Mouse (Mus musculus) right cerebral cortex, postnatal 10 days (tissue): ENCODE data around the gene Myt1l.

Source experiments
- DNase-seq, 2 experiments: peaks; one replicate each; pipeline ENCODE4 v3.0.0; 2021; ENCODE audit warnings: low spot score in 2 of 2

Myt1l gene

DNA sequence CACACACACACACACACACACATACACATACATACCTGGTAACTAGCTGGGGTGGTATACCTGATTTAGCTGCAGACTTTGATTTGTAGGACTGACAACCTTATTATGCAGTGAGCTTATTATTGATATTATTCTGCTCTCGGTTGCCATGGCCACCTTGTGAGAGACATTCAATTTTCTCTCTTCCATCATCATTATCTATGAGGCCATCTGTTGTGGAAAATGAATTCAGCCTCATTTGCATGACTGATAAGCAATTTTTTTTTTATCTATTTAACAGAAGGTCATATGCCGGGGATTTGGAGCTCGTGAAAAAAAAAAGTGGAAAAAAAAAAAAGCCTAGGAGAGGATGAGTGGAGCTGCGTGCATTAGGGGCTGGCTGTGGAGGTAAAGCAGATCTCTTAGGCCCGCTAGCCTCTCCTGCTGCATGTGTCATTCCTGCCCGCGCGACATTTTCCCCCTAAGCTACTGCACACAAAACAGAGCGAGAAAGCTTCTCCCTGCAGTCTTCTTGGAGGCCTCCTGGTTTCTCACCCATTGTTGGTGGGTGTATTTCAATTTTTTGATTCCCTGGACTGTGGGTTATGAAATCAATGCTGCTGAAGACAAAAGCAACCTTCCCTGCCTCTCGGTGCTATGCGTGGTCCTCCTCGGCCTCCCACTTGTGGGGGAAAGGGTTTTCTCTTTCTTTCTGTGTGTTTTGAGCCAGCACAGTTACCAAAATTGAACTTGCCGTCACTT lies at the start of gene Myt1l:
Gene Myt1l (plus strand): TSS at position 354 of the 741 bp plus-strand sequence.
- peak; percentile 71 to 74 for DNase-seq

DNA sequence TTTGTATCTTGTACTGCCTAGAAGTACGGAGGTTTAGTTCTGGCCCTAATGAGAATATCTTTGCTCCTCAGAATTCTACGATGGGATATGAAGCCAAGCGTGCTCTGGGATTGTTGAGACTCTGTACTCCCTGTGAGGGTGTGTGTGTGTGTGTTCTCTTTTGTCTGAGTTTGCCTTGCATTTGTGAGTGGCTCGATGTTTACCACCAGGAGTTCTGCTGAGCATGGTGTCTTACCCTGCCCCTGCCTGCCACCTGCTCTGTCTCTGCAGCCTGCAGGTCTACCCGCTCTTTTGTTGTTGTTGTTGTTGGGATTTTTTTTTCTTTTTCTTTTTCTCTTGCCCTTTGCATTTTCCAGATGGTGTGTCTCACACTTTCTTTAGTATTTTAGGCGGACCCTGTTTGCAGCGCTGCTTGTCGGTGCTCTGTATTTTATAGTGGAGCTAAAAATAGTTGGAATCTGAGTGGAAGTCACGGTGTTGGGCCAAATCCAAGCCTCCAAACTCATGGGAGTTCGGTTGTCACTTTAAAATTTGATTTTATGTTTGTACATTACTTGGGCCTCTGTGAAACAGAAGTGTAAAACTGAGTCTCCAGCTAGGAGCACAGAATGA lies 41.7 kb upstream of the Myt1l start:
- DNase-seq: peak; percentile 32 to 49

DNA sequence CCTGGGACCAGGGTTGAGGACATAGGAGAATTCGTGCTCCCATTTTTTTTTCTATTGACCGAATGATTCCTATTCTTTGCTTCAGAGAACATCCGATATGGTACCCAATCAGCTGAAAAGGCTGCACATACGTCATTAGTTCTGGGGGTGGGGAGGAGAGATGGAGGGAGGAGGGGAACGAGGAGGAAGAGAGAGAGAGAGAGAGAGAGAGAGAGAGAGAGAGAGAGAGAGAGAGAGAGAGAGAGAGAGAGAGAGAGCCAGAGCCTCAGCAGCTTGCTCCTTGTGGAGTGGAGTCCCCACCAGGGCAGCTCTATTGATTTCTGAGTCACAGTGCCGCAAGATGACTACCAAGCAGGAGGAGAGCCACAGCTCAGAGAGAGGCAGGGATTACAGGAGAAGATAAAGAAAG lies 1.9 kb upstream of the Myt1l start:
- DNase-seq: peak; percentile 83 to 90

DNA sequence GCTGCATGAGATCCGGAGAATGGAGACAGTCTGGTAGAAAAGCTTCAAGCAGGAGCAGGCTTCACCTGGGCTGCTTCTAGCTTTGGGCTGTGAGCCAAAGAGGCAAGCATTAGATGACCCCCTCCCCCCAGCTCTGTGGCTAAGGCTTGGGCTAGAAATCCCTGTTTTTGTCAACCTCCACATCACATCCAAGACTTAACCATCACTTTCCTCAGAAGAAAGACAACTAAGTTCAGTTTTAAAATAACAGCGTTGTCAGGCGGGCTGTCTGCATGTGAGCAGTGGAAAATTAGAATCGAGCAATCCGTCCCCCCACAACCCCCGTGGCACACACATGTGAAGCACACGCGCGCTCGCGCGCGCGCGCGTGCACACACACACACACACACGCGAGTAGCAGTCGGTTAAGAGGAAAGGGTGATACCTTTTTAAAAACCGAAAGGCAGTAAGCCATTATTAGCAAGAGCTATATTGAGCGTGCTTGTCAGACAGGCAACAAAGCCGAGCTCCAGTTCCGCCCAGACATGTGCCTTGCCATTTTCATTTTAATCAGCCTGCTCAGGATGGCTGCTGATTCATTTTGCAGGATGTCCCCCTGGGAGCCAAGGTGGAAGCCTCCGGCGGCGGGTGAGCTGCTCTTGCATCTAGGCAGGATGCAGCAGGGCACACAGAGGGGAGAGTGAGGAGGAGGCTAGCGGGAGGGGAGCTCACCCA lies 979 bp upstream of the Myt1l start:
- peak; percentile 88 to 93 for DNase-seq

DNA sequence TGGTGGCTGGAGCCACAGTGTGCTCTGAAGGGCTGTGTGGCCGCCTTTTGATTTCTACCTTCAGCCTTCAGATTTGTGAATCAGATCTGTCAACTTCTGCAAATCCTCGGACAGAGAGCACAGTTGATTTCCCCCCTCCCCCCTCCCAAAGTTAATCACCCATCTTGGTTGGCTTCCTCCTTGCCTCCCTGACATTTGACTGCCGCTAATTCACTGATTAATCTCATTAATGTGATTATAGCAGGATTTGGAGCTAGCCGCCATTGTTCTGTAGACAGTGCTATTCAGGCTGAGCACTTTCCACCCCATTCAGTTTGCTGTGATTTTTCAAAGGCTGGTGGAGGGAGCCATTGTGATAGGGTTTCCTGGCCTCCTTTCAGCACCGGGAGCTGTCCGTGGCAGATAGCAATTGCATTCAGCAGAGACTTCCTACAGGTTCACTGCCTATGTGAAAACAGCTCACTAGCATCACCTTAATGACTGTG lies 2.1 kb downstream of the Myt1l start:
- DNase-seq: peak; percentile 54 to 63

DNA sequence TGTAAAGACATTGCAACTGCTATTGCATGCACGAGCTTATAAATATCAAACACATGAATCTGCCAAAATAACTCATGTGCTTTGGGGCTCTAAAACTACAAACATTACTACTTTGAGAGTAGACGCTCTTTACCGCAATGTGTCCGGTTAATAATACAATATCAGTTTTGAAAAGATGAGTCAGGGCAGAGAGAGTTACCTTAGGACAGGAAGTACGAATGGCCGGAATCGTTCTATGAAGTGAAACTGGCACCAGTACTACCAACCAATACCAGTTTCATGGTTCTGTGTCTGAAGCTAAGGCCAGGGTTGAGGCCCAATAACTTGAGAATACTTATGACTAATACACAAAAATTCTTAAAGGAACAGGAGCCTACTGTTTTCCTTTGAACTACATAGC lies 2.6 kb downstream of the Myt1l start:
- no peak for DNase-seq

DNA sequence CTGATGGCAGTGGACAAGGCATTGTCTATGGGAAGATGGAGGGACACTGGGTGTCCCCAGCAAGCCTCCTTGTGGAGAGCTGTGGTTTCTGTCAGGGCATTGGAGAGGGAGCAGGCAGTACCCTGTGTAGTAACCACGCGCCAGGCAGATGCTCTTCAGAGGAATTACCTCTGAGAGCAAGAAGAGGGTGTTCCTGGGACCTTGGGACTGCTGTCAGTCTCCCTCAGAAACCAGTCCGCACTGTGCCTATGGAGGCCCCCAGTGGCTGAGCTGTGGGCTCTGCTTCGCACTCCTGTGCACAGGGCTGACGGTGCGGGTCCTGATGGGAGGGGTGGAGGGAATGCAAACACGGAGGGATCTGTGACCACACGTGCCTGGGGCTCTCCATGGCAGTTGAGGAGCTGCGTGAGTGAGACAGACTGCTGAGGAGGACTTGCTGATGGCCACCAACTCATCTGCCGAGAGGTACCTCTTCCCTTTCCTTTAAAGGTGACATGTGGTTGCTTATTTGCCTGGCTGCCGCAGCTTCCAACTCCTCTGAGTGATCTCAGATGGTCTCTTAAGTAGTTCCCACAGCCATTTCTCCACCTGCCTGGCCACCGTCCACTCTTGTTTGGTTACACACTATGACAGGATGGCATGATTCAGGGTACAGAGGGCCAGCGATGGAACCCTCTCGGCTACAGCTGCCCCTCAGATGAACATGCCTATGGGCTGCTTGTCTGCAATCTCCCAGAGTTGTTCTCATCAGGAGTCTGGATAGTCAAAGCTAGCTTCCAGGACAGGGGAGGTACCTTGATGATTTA lies 5.1 kb downstream of the Myt1l start:
- DNase-seq: peak; percentile 72 to 80

DNA sequence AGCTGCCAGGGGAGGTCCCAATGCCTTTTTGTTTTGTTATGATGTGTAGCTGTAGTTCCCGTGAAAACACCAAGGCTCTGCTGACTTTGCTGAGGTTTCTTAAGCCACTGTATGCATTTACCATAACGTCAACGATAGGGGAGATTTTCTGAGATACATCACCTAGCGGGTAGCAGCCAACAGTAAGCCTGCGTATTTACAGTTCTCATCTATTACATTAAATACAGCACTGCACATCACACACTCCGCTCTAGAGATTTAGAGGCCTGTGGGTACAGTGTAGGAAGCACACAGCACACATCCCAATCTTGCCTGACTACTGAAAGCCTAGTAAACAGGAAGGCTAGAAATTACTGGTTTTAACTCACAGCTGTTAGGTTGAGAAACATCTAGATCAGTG lies 6.1 kb downstream of the Myt1l start:
- DNase-seq: peak in 1 of 2 experiments; percentile 61

DNA sequence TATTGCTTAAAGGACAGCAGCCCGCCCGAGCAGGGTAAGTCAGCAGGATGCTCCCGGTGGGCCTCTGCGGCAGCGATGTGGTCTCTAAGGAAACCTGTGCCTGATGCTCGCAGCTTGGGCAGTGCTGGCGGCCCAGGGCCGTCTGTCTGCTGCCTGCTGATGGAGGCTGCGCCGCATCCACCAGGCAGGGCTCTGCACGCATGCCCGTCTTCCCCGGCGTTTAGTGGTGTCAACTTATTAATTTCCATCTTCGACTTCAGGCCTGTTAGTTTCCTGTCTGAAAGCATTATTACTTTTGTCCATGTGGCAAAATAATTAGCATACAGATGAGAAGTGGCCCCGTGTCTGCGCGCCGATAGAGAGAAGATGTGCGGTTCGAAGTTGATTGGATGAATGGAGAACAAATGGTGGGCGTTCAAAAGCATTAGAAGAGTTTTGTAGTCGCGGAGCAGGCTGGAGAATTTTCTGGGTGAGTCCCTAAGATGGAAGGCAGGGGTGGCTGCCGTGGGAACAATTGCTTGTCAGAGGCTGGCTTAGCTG lies 6.6 kb downstream of the Myt1l start:
- peak; percentile 69 to 75 for DNase-seq

DNA sequence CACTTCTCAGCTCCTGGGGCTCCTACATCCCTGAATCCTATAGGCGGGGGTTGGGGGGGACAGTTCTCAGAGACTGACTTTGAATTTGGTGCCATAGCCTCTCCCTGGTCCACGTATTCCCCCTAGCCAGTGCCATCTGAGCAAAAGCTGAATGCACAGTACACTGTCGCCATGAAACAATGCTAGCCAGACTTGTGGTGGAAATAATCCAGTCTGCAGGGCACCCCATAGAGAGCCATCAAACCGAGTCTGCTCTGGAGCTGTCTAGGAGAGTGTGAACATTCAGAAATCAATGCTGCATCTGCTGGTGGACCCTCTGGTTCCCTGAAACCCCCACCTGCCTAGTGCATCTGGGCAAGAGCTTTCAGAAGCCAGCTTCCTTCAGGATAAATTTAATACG lies 9.7 kb downstream of the Myt1l start:
- no peak for DNase-seq

DNA sequence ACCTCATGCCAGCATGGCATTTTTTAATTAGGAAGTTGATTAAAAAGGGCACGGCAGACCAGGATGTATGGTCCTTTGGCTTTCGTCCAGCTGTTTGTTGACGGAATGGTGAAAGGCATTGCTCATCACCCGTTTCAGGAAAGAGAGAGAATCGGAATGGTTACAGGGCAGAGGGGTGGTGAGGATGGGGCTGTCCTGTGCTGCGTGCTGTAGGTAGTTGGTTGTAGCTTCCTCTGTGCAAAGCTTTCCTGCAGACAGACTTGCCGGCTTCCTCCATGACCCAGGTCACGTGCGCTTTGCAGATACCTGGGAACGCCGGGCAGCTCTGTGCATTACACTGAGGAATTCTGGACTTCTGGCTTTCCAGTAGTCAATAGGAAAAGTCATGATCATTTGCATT lies 10.3 kb downstream of the Myt1l start:
- no peak for DNase-seq

DNA sequence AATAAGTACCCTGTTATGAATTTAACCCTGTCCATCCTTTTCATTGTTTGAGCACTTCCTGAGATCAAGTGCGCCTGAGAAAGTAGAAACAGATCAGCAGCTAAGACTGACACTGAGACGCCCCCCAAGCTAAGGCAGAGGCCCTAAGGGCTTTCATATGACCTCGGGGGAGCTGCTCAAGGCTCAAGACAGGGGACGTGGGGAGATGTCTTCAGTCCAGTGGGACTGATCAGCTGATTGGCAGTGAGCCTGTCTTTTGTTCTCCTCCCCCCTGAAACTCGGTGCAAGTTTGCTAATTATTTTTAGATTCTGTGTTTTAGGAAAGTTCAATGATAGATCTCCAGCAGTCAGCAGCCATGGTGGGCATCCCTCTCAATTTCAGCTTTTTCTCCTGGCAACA lies 10.9 kb downstream of the Myt1l start:
- DNase-seq: no peak

DNA sequence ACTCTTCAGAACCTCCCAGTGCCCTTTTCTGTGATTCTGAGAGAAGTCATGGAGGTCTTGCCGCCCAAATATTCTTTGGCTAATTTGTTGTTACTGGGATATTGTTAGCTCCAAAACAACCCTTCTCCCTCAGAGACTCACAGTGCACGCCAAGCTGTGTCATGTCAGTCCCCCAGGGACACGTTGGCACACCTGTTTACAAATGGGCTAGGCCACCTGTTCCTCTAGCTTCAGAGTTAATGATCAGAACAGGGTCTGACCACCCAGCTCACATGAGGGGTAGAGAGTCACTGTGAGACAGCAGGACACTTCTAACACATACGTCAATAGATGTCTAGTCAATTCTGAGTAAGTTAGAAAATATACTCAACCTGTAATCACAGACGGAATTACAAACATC lies 12.6 kb downstream of the Myt1l start:
- no peak for DNase-seq

DNA sequence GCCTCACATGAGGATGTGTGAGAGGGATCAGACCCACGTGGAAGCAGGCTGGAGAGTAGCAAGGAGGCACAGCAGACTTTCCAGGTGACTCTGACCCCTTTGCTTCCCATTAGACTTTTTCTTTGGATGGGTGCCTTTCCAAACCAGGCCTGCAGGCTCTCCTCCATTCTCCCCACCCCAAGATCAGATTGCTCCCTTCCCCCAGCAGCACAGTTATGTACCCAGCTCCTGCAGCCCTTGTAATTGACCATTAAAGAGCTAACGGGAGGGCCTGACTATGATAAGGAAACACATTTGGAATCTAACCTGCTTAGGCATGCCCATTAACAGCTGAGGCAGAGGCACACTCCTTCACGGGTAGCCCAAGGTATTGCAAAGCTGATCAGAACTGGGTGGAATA lies 17.9 kb downstream of the Myt1l start:
- no peak for DNase-seq

DNA sequence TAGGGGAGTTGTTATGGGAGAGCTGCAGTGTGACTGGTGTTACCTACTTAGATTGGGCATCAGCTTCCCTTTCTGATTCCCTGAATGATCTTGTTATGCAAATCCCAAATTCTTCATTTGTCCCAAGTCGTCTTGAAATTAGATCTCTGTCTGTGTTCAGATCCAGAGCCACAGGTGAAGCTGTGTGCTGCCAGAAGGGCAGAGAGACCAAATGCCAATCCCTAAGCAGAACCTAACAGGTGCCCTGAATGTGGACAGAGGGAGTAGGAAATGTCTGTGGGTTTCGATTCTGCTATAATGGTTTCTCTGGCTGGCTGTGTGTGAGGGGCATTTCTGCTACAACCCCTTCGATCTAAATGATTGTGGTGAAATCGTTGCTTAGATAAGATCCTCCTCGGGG lies 18.9 kb downstream of the Myt1l start:
- DNase-seq: no peak

DNA sequence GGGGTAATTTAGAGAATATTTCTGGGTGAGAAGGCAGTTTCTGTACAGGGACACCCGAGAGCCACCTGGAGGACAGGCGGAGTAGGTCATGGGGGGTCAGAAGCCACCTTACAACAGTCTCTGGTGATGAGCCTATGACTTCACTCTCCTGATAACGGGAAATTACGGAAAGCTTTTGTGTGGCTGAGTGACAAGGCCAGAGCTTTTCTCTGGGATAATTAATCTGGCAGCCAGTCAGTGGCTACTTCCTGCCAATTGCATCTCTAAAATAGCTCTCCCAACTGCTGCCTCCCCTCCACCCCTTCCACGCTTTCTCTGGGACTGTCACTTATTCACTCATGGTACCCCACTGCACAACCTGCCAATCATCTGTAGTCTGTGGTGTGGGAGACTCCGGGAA lies 19.6 kb downstream of the Myt1l start:
- DNase-seq: peak; percentile 68 to 86

DNA sequence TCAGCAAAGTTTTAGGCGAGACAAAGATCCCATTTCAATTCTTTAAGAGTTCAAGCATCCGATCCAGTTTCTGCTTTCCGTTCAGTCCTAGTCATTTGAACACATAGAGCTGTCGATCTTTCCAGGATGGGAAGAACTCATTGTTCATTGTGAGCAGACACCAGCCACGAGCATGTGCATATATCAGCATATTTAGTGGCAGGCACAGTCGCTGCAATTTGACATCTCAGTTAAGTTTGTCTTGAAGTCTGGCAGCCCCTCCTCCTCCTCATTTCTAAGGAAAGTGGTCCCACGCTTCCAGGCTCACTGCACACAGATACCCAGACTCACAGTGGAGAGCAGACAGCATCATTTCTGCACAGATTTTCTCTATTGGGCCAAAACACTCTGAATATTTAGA lies 25.0 kb downstream of the Myt1l start:
- peak in 1 of 2 experiments; percentile 47 for DNase-seq

DNA sequence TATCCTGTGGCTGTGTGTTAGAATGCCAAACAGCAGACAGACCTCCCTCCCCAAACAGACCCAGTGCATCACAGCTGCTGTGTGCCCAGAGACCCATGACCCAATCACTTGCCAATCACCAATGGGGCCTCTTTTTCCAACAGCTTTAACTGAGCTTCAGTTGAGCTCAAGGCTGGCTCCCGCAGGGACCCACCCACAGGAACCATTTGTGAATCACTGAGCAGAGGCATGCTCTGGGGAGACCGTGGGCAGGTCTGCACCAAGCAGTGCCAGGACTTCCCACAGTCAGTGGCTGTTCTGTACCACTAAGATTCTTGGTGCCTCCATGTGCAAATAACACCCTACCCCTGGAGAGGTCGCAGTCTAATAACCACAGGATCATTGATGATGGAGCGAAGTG lies 27.5 kb downstream of the Myt1l start:
- peak in 1 of 2 experiments; percentile 61 for DNase-seq

DNA sequence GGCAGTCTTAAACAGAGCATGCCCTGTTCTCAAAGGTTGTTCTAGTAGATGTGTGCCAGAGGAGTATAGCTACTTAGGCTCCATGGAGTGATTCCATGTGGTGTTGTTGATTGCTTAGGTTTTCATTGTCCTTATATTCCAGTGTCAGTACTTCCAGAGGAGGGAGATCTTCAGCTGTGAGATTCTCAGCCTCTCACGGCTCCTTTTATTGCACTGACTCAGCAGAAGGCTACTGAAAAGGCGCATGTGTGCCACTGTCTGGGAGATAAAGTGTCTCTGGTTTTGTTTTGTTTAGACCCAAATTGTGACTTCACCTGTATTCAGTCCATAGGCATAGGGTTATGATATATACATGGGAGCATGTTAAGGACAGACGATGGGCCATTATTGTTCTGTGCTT lies 28.2 kb downstream of the Myt1l start:
- no peak for DNase-seq

DNA sequence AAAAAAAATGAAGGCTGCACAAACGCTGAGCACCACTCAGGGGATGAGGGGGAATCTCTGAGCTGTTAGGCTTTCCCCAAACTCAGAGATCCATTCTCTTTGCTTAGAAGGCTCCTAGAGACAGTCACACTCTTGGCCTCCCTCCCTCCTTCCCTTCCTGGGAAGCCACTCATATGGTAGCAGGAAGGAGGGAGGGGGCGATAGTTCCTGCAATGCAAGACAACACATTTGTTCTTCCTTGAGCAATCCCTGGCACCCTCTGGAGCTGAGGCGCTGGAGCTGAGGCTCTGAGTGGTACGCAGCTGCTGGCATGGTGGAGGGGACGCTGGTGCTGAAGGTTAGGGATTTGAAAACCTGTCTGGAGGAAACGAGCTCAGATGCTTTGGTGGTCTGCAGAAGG lies 28.7 kb downstream of the Myt1l start:
- no peak for DNase-seq

DNA sequence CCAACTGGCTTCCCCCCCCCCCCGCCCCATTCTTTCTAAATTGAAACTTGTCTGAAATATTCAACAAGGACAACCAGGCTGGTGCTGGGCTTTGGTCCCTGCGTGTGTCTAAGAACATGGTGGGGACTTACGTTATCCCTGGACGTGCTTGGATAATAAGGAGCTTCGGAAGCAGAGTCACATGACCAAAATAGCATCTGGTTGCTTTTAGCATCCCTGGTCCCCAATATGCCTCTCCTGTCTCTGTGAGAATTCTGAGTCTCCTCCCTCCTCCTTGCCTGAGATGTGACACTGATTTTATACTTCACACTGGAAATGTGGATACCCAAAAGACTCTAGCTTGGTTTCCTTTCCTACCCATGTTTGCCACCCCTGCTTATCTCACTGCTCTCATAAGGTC lies 31.6 kb downstream of the Myt1l start:
- no peak for DNase-seq

DNA sequence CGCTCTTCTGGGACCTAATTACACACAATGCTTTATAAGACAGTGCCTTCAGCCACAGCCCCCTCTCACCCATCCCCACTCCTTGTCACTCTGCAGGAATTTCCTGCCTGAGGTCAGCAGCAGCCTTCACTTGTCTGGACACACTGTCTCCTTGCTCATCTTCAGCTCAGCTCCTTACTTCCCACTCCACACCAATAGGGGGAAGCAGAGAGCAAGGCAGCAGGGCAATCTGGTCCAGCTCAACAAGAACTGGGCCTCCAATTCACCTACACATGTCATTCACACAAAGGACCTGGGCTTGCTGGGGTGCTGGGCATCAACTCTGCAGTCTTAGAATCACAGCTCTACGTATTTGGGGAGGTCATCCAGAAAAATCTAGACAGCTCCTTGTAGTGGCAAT lies 33.0 kb downstream of the Myt1l start:
- DNase-seq: no peak
